Mouse (Mus musculus): ENCODE data around the gene Grasp.

Gene Grasp

GRCm38 (mm10) chr15:101194951-101195823 is 28.8 kb upstream of the Grasp start:
- DNase-seq = no peak

- no peak for DNase-seq
These were observed 27.8 kb upstream of the Grasp start for GRCm38 (mm10) chr15:101196079-101196795.

- no peak for DNase-seq
These were observed 27.0 kb upstream of the Grasp start for GRCm38 (mm10) chr15:101196961-101197360.

- no peak for DNase-seq
These were observed 26.4 kb upstream of the Grasp start for GRCm38 (mm10) chr15:101197497-101198179.

- DNase-seq = peak; percentile 70 to 74
These were observed 25.8 kb upstream of the Grasp start for GRCm38 (mm10) chr15:101198218-101198617.

- DNase-seq = no peak
These were observed 25.1 kb upstream of the Grasp start for GRCm38 (mm10) chr15:101198850-101199249.

- peak in 1 of 2 experiments; percentile 48 for DNase-seq
These were observed 23.2 kb upstream of the Grasp start for GRCm38 (mm10) chr15:101200777-101201295.

- peak; percentile 72 to 86 for DNase-seq
These were observed 22.6 kb upstream of the Grasp start for GRCm38 (mm10) chr15:101201414-101201813.

GRCm38 (mm10) chr15:101203673-101204072 is 20.3 kb upstream of the Grasp start:
- DNase-seq = no peak

GRCm38 (mm10) chr15:101204781-101205180 is 19.2 kb upstream of the Grasp start:
- no peak for DNase-seq

GRCm38 (mm10) chr15:101210228-101210627 is 13.8 kb upstream of the Grasp start:
- peak; percentile 68 to 75 for DNase-seq

- DNase-seq = no peak
These were observed 12.9 kb upstream of the Grasp start for GRCm38 (mm10) chr15:101210998-101211613.

GRCm38 (mm10) chr15:101212435-101212834 is 11.6 kb upstream of the Grasp start:
- peak in 1 of 2 experiments; percentile 40 for DNase-seq

- no peak for DNase-seq
These were observed 8.9 kb upstream of the Grasp start for GRCm38 (mm10) chr15:101215136-101215535.

GRCm38 (mm10) chr15:101216036-101216435 is 8.0 kb upstream of the Grasp start:
- no peak for DNase-seq

GRCm38 (mm10) chr15:101220905-101221297 is 3.1 kb upstream of the Grasp start:
- no peak for DNase-seq

GRCm38 (mm10) chr15:101221298-101222104 is 2.5 kb upstream of the Grasp start:
- peak; percentile 91 to 92 for DNase-seq

GRCm38 (mm10) chr15:101222897-101223482 is 998 bp upstream of the Grasp start:
- no peak for DNase-seq

- DNase-seq = no peak
These were observed 392 bp upstream of the Grasp start for GRCm38 (mm10) chr15:101223596-101223995.

- DNase-seq = no peak
These were observed 989 bp downstream of the Grasp start for GRCm38 (mm10) chr15:101224977-101225376.

GRCm38 (mm10) chr15:101227971-101228370 is 4.0 kb downstream of the Grasp start:
- no peak for DNase-seq

Data from cerebellum, adult 18-20 months (tissue).